ENCODE assay signal across 13 mouse cellular contexts in genomic region chr2:103743536-103743935, GRCm38 (mm10). TPM values are rescaled to one million over a fixed set of nuclear protein-coding genes. Genes with fewer than 3 reads are reported as not detected.
DNase-seq lines count a peak whose midpoint lies in the region; ATAC-seq lines count a peak whose summit lies in the region.
"Had no signal": no experiment of that assay in that cellular context is flagged by ENCODE, and none has a peak within 500 bp of the region (broad histone marks: within the 10 kb centered on the region; RNA-seq: fewer than 3 reads in every experiment).

No protein-coding gene starts in this region.

- no peak for ATAC-seq in hindbrain, embryonic 13.5 days (ENCODE audit: low FRiP score)
- no peak for ATAC-seq in hindbrain, embryonic 14.5 days (ENCODE audit: low FRiP score)
- no peak for ATAC-seq in intestine, embryonic 15.5 days
- no peak for ATAC-seq in midbrain, embryonic 14.5 days (ENCODE audit: low FRiP score, low TSS enrichment)
- ATAC-seq: hindbrain, postnatal 0 days had no signal

- H3K4me2 ChIP-seq in hindbrain, embryonic 13.5 days, result no peak overlapping the region
- H3K4me2 ChIP-seq in hindbrain, embryonic 14.5 days (replicated peaks), result no peak overlapping the region
- no peak overlapping the region for H3K4me2 ChIP-seq in intestine, embryonic 15.5 days (replicated peaks)
- no peak overlapping the region for H3K4me2 ChIP-seq in midbrain, embryonic 14.5 days (ENCODE audit: low read length)
- H3K4me2 ChIP-seq: embryonic facial prominence, embryonic 13.5 days; heart, embryonic 13.5 days had no signal

- no peaks in the 10 kb centered on the region for H3K27me3 ChIP-seq in hindbrain, embryonic 13.5 days
- H3K27me3 ChIP-seq in hindbrain, embryonic 14.5 days (ENCODE audit: control insufficient read depth, insufficient read depth, low read length), result no peaks in the 10 kb centered on the region
- H3K27me3 ChIP-seq in intestine, embryonic 15.5 days (replicated peaks), result no peaks in the 10 kb centered on the region
- no peaks in the 10 kb centered on the region for H3K27me3 ChIP-seq in midbrain, embryonic 14.5 days (ENCODE audit: control insufficient read depth, insufficient read depth, low read length)
- H3K27me3 ChIP-seq: CH12.LX; embryonic facial prominence, embryonic 13.5 days; heart, embryonic 13.5 days had no signal

- no peak overlapping the region for H3K4me3 ChIP-seq in hindbrain, embryonic 13.5 days
- H3K4me3 ChIP-seq in hindbrain, embryonic 14.5 days (replicated peaks; ENCODE audit: low read length), result no peak overlapping the region
- H3K4me3 ChIP-seq in intestine, embryonic 15.5 days (replicated peaks), result no peak overlapping the region
- H3K4me3 ChIP-seq in midbrain, embryonic 14.5 days (replicated peaks; ENCODE audit: low read depth, low read length), result no peak overlapping the region
- H3K4me3 ChIP-seq: embryonic facial prominence, embryonic 13.5 days; heart, embryonic 13.5 days had no signal

- peak; percentile 76 to 85 for DNase-seq in adrenal gland, adult (ENCODE audit: inconsistent age in 2 of 2, low spot score in 1 of 2)
- DNase-seq in adrenal gland, postnatal 4 days (ENCODE audit: low spot score in 2 of 2), result no peak
- DNase-seq in hindbrain, embryonic 14.5 days (ENCODE audit: low spot score), result no peak
- DNase-seq in urinary bladder, adult 2 months (ENCODE audit: low spot score), result peak; percentile 14
- DNase-seq in urinary bladder, postnatal 25 days (ENCODE audit: low spot score), result no peak
- no peak for DNase-seq in midbrain, embryonic 14.5 days

- H3K27ac ChIP-seq in hindbrain, embryonic 13.5 days, result no peak overlapping the region
- no peak overlapping the region for H3K27ac ChIP-seq in hindbrain, embryonic 14.5 days
- H3K27ac ChIP-seq in intestine, embryonic 15.5 days, result no peak overlapping the region
- no peak overlapping the region for H3K27ac ChIP-seq in midbrain, embryonic 14.5 days (replicated peaks; ENCODE audit: low read depth, low read length)
- H3K27ac ChIP-seq: embryonic facial prominence, embryonic 13.5 days; heart, embryonic 13.5 days; hindbrain, postnatal 0 days; liver, embryonic 14.5 days had no signal

- H3K4me1 ChIP-seq in hindbrain, embryonic 13.5 days (replicated peaks), result no peaks in the 10 kb centered on the region
- H3K4me1 ChIP-seq in hindbrain, embryonic 14.5 days (replicated peaks; ENCODE audit: control insufficient read depth, insufficient read depth, low read length), result no peaks in the 10 kb centered on the region
- H3K4me1 ChIP-seq in intestine, embryonic 15.5 days (replicated peaks), result no peaks in the 10 kb centered on the region
- H3K4me1 ChIP-seq in midbrain, embryonic 14.5 days (ENCODE audit: control insufficient read depth, insufficient read depth, low read length), result no peaks in the 10 kb centered on the region
- H3K4me1 ChIP-seq: embryonic facial prominence, embryonic 13.5 days; heart, embryonic 13.5 days had no signal

- H3K9ac ChIP-seq in hindbrain, embryonic 13.5 days, result 0 out of 2 replicates have a peak overlapping the region, but pooled peaks have one; percentile 29
- no peak overlapping the region for H3K9ac ChIP-seq in hindbrain, embryonic 14.5 days
- no peak overlapping the region for H3K9ac ChIP-seq in intestine, embryonic 15.5 days
- no peak overlapping the region for H3K9ac ChIP-seq in midbrain, embryonic 14.5 days (replicated peaks; ENCODE audit: low read length)
- H3K9ac ChIP-seq: embryonic facial prominence, embryonic 13.5 days; heart, embryonic 13.5 days; liver, embryonic 14.5 days had no signal

- H3K36me3 ChIP-seq in hindbrain, embryonic 13.5 days, result peaks cover 62% of the 10 kb centered on the region
- H3K36me3 ChIP-seq in hindbrain, embryonic 14.5 days (replicated peaks; ENCODE audit: control insufficient read depth, insufficient read depth), result peaks cover 67% of the 10 kb centered on the region
- H3K36me3 ChIP-seq in intestine, embryonic 15.5 days, result peaks cover 15% of the 10 kb centered on the region; the same call in 1 of the 2 replicates
- peaks cover 52% of the 10 kb centered on the region for H3K36me3 ChIP-seq in midbrain, embryonic 14.5 days (ENCODE audit: control insufficient read depth, insufficient read depth, low read length)

- H3K9me3 ChIP-seq in hindbrain, embryonic 13.5 days, result no peaks in the 10 kb centered on the region
- no peaks in the 10 kb centered on the region for H3K9me3 ChIP-seq in hindbrain, embryonic 14.5 days (ENCODE audit: control insufficient read depth, low read length)
- H3K9me3 ChIP-seq in intestine, embryonic 15.5 days, result no peaks in the 10 kb centered on the region
- H3K9me3 ChIP-seq in midbrain, embryonic 14.5 days (ENCODE audit: control insufficient read depth, low read length), result no peaks in the 10 kb centered on the region
- H3K9me3 ChIP-seq: embryonic facial prominence, embryonic 13.5 days; heart, embryonic 13.5 days had no signal

- 82% methylated on average over 2 of the region's 2 CpGs for WGBS in hindbrain, embryonic 13.5 days
- WGBS in hindbrain, embryonic 14.5 days, result 95% methylated on average over 2 of the region's 2 CpGs
- WGBS in intestine, embryonic 15.5 days, result 96% methylated on average over 2 of the region's 2 CpGs
- 89% methylated on average over 2 of the region's 2 CpGs for WGBS in midbrain, embryonic 14.5 days

RNA-seq across cellular contexts. Expression of gene Nat10, which starts 17.5 kb away (rescaled TPM):
- 10 to 100 TPM; 71.1 to 72.8 TPM for total RNA-seq in adrenal gland, postnatal 4 days (2021)
- polyA plus RNA-seq in hindbrain, embryonic 13.5 days (2015; fragmentation: Nextera tagmentation; extraction: Ambion mirVana), result 18.5 and 19.8 TPM in 2 replicates
- 17.6 and 18.3 TPM in 2 replicates for polyA plus RNA-seq in hindbrain, embryonic 14.5 days (2014; fragmentation: Nextera tagmentation; extraction: Ambion mirVana)
- 27.3 and 34.1 TPM in 2 replicates for polyA plus RNA-seq in urinary bladder, adult 2 months (2012; rRNA removed)
- polyA plus RNA-seq in intestine, embryonic 15.5 days (2015; fragmentation: Nextera tagmentation; extraction: Ambion mirVana), result 32.7 and 33.2 TPM in 2 replicates
- polyA plus RNA-seq in midbrain, embryonic 14.5 days (2014; fragmentation: Nextera tagmentation; extraction: Ambion mirVana), result 18.0 and 21.6 TPM in 2 replicates

RNA-seq across cellular contexts. Expression of gene Caprin1, which starts 53.9 kb away (rescaled TPM):
- total RNA-seq in adrenal gland, postnatal 4 days (2021), result 100 to 1,000 TPM; 486 to 527 TPM
- 408 and 431 TPM in 2 replicates for polyA plus RNA-seq in hindbrain, embryonic 13.5 days (2015; fragmentation: Nextera tagmentation; extraction: Ambion mirVana)
- 399 and 416 TPM in 2 replicates for polyA plus RNA-seq in hindbrain, embryonic 14.5 days (2014; fragmentation: Nextera tagmentation; extraction: Ambion mirVana)
- polyA plus RNA-seq in urinary bladder, adult 2 months (2012; rRNA removed), result 107 and 119 TPM in 2 replicates
- polyA plus RNA-seq in intestine, embryonic 15.5 days (2015; fragmentation: Nextera tagmentation; extraction: Ambion mirVana), result 246 and 291 TPM in 2 replicates
- polyA plus RNA-seq in midbrain, embryonic 14.5 days (2014; fragmentation: Nextera tagmentation; extraction: Ambion mirVana), result 309 and 484 TPM in 2 replicates

Comparison
In these comparisons a context has a peak if more than half of its experiments do, and no peak if none do; other contexts are left out.
1. DNase-seq: peak in adrenal gland, adult (2 of 2) and urinary bladder, adult 2 months (single experiment); none in adrenal gland, postnatal 4 days (0 of 2), hindbrain, embryonic 14.5 days (single experiment), urinary bladder, postnatal 25 days (single experiment) and midbrain, embryonic 14.5 days (single experiment).